Mouse (Mus musculus) small intestine, adult 2 months (tissue): ENCODE measurements around the gene Bcan.

Experiments
- CTCF ChIP-seq: fragments of 200-500 bp; IDR thresholded peaks from 2 replicates; pipeline ENCODE4 v1.5.1; 2012; ENCODE audit warnings: low read depth, mild to moderate bottlenecking, control low read depth, inconsistent platforms, low read length, moderate library complexity, mixed read lengths; ENCODE audit not compliant: insufficient replicate concordance, insufficient read length; ENCODE audit errors: extremely low read depth
- POLR2A ChIP-seq: fragments of 200-500 bp; IDR thresholded peaks from 2 replicates; pipeline ENCODE4 v1.6.1; 2012; ENCODE audit warnings: low read depth, mild to moderate bottlenecking, control low read depth, inconsistent platforms, low read length, moderate library complexity

DNA sequence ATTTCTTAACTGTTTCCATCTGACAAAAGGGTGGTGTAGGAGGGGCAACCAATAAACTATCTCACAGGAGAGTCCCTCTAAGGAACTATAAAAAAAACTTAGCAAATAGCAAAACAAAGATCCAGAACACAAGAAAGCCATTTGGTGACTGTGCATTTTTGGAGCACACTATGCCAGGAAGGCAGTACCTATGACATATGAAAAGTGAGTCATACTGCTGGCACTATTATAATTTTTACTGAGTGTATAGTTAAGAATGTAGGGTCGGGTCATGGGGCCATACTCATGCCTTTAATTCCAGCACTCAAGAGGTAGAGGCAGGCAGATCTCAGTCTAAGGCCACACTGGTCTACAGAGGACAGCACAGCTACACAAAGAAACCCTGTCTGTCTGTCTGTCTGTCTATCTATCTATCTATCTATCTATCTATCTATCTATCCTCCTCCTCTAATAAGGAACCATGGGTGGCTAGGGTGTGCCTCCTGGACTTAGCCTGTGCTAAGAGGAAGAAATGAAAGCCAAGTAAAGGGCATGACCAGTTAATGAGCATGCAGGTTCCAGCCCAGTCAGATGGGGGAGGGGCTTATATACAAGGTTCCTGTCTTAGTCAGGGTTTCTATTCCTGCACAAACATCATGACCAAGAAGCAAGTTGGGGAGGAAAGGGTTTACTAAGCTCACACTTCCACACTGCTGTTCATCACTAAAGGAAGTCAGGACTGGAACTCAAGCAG is 35.7 kb upstream of the Bcan start:
- TF ChIP-seq POLR2A (no peak), CTCF (no peak)
